Mouse (Mus musculus): Measurements from ENCODE around the gene Atxn2. TPM values are rescaled to one million over a fixed set of nuclear protein-coding genes. Genes with fewer than 3 reads are reported as not detected.

Atxn2 gene
- total and polyA plus RNA-seq, 2 experiments from 2014 or later = 102 to 103 TPM

DNA sequence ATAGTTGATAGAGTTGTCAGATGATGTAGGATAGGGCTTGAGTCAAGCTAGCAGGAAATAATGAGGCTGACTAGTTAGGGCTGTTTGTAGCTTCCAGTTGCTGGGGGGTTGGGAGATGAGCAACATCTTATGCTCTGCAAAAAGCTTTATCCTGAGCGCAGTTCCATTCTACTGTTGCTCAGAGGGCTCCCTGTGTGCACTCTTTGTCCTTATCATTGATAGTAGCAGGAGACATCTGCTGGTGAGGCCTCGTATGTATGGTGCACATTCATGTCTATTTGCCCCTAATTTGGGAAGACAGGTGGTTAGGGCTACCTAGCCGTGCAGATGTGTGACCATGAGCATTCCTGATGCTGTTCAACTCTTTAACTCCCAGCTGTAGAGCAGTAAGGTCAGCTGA is 60.5 kb downstream of the Atxn2 start:
- no peak for ATAC-seq (ENCODE audit: low FRiP score)
- no peak overlapping the region for H3K9ac ChIP-seq (replicated peaks; ENCODE audit: low read length, poor library complexity, severe bottlenecking)
- no peak overlapping the region for H3K4me2 ChIP-seq (ENCODE audit: low read depth, low read length, poor library complexity, severe bottlenecking)
- no peaks in the 10 kb centered on the region for H3K9me3 ChIP-seq (ENCODE audit: low read length)
- no peak for TF ChIP-seq CTCF (IDR thresholded peaks at IDR 0.05)
- no peak overlapping the region for H3K27ac ChIP-seq (ENCODE audit: low read depth, low read length)
- no peaks in the 10 kb centered on the region for H3K27me3 ChIP-seq (ENCODE audit: insufficient read depth, low read length)
- H3K36me3 ChIP-seq (ENCODE audit: insufficient read depth, low read length) = peaks cover 15% of the 10 kb centered on the region; the same call in 1 of the 2 replicates
- no peak for DNase-seq (ENCODE audit: low spot score)
- no peaks in the 10 kb centered on the region for H3K4me1 ChIP-seq (ENCODE audit: insufficient read depth, low read length)
- 87% methylated on average over 3 of the region's 3 CpGs for WGBS
- no peak overlapping the region for H3K4me3 ChIP-seq (ENCODE audit: low read depth, low read length)

DNA sequence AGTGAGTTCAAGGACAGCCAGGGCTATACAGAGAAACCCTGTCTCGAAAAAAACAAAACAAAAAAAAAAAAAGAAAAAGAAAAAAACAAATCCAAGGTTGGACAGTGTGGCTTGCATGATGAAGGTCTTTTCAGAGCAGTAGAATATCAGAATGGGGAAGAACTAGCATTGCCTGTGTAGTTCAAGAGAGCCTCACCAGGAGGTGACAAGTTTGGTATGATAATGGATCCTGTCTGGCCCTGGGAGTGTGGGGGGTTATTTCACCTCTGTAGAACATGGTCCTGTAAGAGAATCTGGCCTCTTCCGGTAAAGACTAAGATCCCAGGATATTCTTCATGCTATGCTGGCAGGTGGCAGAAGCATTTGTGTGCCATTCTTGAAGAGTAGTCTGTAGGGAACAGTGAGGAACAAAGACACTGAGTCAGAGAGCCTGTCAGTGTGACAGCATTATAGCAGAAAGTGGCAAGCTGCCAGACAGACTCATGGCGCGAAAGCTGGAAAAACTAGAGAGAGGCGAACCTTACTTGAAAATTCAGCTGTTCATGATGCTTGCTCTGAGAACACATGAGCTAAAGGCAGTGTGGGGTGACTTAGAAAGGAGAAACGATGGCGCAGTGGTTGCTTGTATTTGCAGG is 67.5 kb downstream of the Atxn2 start:
- no peaks in the 10 kb centered on the region for H3K27me3 ChIP-seq (ENCODE audit: insufficient read depth, low read length)
- no peaks in the 10 kb centered on the region for H3K9me3 ChIP-seq (ENCODE audit: low read length)
- DNase-seq (ENCODE audit: low spot score) = peak; percentile 50
- H3K4me1 ChIP-seq (ENCODE audit: insufficient read depth, low read length) = no peaks in the 10 kb centered on the region
- H3K9ac ChIP-seq (replicated peaks; ENCODE audit: low read length, poor library complexity, severe bottlenecking) = no peak overlapping the region
- peaks cover 16% of the 10 kb centered on the region for H3K36me3 ChIP-seq (ENCODE audit: insufficient read depth, low read length)
- no peak for ATAC-seq (ENCODE audit: low FRiP score)
- H3K4me2 ChIP-seq (ENCODE audit: low read depth, low read length, poor library complexity, severe bottlenecking) = no peak overlapping the region
- H3K27ac ChIP-seq (ENCODE audit: low read depth, low read length) = no peak overlapping the region
- TF ChIP-seq CTCF (IDR thresholded peaks at IDR 0.05) = no peak
- 35% methylated on average over 7 of the region's 7 CpGs for WGBS
- H3K4me3 ChIP-seq (ENCODE audit: low read depth, low read length) = no peak overlapping the region

DNA sequence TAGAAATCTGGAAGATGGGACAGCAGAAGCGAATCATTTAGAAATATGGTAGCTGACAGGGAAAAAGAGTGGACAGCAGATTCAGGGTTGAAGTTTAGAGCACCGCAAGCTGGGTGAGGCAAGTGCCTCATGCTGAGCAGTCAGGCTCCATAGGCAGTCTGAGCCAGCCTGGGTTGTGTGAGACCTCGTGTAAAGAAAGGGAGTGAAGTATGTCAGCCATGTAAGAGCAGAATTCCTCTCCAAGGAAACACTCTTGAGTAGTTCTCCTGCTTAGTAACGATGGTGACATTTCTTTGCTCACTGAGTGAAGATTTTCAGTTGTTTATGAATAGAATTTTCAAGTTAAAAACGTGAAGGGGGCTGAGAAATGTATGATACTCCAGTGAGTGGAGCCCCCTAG is 69.0 kb downstream of the Atxn2 start:
- Histone ChIP-seq H3K27ac (ENCODE audit: low read depth, low read length) (no peak overlapping the region), H3K4me3 (ENCODE audit: low read depth, low read length) (no peak overlapping the region), H3K27me3 (ENCODE audit: insufficient read depth, low read length) (no peaks in the 10 kb centered on the region), H3K9ac (replicated peaks; ENCODE audit: low read length, poor library complexity, severe bottlenecking) (no peak overlapping the region), H3K4me2 (ENCODE audit: low read depth, low read length, poor library complexity, severe bottlenecking) (no peak overlapping the region), H3K36me3 (ENCODE audit: insufficient read depth, low read length) (peaks cover 12% of the 10 kb centered on the region), H3K4me1 (ENCODE audit: insufficient read depth, low read length) (no peaks in the 10 kb centered on the region), H3K9me3 (ENCODE audit: low read length) (no peaks in the 10 kb centered on the region)
- no peak for ATAC-seq (ENCODE audit: low FRiP score)
- DNase-seq (ENCODE audit: low spot score) = no peak
- 73% methylated on average over 5 of the region's 5 CpGs for WGBS
- TF ChIP-seq CTCF (IDR thresholded peaks at IDR 0.05) = no peak

DNA sequence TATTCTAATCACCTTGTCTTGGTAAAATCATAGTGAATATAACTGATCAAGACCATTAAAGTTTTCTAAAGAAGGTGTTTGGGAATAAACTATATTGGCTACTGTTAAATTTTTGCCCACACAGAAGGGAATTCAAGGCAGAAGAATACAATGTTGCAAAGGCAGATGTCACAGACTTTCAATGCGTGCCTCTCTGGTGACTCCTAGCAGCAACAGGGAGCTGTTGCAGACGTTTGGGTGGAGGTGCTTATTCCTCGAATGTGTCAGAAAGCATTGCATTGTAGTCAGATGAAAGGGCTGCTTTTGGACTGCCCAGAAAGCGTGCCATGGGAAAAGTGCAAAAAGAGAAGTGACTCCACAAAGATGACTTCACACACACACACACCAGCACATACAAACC is 71.3 kb downstream of the Atxn2 start:
- no peak for ATAC-seq (ENCODE audit: low FRiP score)
- Histone ChIP-seq H3K4me2 (ENCODE audit: low read depth, low read length, poor library complexity, severe bottlenecking) (no peak overlapping the region), H3K9ac (replicated peaks; ENCODE audit: low read length, poor library complexity, severe bottlenecking) (no peak overlapping the region), H3K9me3 (ENCODE audit: low read length) (no peaks in the 10 kb centered on the region), H3K36me3 (ENCODE audit: insufficient read depth, low read length) (peaks cover 20% of the 10 kb centered on the region), H3K4me1 (ENCODE audit: insufficient read depth, low read length) (no peaks in the 10 kb centered on the region), H3K27ac (ENCODE audit: low read depth, low read length) (no peak overlapping the region), H3K4me3 (ENCODE audit: low read depth, low read length) (no peak overlapping the region), H3K27me3 (ENCODE audit: insufficient read depth, low read length) (no peaks in the 10 kb centered on the region)
- peak; percentile 53 for DNase-seq (ENCODE audit: low spot score)
- 33% methylated on average over 4 of the region's 4 CpGs for WGBS
- TF ChIP-seq CTCF (IDR thresholded peaks at IDR 0.05) = peak; percentile 56

DNA sequence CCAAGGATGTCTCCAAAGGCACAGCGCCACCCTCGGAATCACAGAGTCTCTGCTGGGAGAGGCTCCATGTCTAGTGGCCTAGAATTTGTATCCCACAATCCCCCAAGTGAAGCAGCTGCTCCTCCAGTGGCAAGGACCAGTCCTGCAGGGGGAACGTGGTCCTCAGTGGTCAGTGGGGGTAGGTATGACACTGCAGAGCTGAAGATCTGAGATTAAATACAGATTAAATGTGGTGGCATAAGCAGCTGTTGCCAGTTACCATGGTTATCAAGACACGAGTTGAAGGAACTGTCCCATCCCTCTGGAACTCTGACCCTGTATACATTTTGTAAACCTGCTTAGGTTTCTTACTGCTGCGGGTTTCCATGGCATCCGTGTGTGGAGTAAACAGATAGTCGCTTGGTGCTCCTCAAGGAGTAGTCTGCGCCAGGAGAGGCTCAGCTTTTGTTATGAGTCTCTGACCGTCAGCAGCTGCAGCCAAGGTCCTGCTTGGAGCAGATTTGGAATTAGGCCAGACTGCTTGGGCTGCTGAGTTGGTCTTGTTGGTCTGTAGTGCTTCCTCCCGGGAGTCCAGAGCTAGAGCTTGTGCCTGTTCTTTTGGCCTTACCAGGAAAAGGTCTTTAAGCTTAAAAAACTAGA is 72.8 kb downstream of the Atxn2 start:
- no peak for ATAC-seq (ENCODE audit: low FRiP score)

DNA sequence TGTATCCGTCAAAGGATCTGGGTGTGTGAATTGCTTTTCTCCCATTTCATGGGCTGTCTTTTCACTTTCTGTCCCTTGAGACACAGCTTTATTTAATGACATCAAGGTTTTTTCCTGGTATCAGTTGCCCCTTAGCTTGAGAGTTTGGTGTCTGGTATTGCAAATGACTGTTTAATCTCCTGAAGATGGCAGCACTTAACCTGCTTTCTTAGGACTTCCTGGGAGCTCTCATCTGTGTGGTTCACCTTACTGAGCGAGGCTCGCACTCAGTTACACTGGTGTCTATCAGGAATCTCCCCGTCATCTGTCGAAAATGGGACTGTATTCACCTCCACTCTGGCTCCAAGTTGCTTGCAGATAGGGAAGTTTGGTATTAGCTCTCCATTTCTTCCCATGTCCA is 79.9 kb downstream of the Atxn2 start:
- H3K9ac ChIP-seq (replicated peaks; ENCODE audit: low read length, poor library complexity, severe bottlenecking) = no peak overlapping the region
- no peaks in the 10 kb centered on the region for H3K27me3 ChIP-seq (ENCODE audit: insufficient read depth, low read length)
- H3K4me2 ChIP-seq (ENCODE audit: low read depth, low read length, poor library complexity, severe bottlenecking) = no peak overlapping the region
- no peaks in the 10 kb centered on the region for H3K4me1 ChIP-seq (ENCODE audit: insufficient read depth, low read length)
- ATAC-seq (ENCODE audit: low FRiP score) = no peak
- peak; percentile 13 for DNase-seq (ENCODE audit: low spot score)
- H3K9me3 ChIP-seq (ENCODE audit: low read length) = no peaks in the 10 kb centered on the region
- no peak overlapping the region for H3K27ac ChIP-seq (ENCODE audit: low read depth, low read length)
- WGBS = 81% methylated on average over 5 of the region's 5 CpGs
- peaks cover 42% of the 10 kb centered on the region for H3K36me3 ChIP-seq (ENCODE audit: insufficient read depth, low read length)
- H3K4me3 ChIP-seq (ENCODE audit: low read depth, low read length) = no peak overlapping the region
- peak; percentile 51 for TF ChIP-seq CTCF (IDR thresholded peaks at IDR 0.05)

More for the DNA sequence above, 72.8 kb downstream of the Atxn2 start:
- no peak overlapping the region for H3K9ac ChIP-seq (replicated peaks; ENCODE audit: low read length, poor library complexity, severe bottlenecking)
- H3K9me3 ChIP-seq (ENCODE audit: low read length) = no peaks in the 10 kb centered on the region
- H3K36me3 ChIP-seq (ENCODE audit: insufficient read depth, low read length) = peaks cover 17% of the 10 kb centered on the region
- H3K4me2 ChIP-seq (ENCODE audit: low read depth, low read length, poor library complexity, severe bottlenecking) = no peak overlapping the region
- 55% methylated on average over 10 of the region's 10 CpGs for WGBS
- H3K27me3 ChIP-seq (ENCODE audit: insufficient read depth, low read length) = no peaks in the 10 kb centered on the region
- H3K4me1 ChIP-seq (ENCODE audit: insufficient read depth, low read length) = no peaks in the 10 kb centered on the region
- TF ChIP-seq CTCF (IDR thresholded peaks at IDR 0.05) = peak; percentile 49
- 0 out of 2 replicates have a peak overlapping the region, but pooled peaks have one; percentile 8 for H3K27ac ChIP-seq (ENCODE audit: low read depth, low read length)
- DNase-seq (ENCODE audit: low spot score) = peak; percentile 84
- no peak overlapping the region for H3K4me3 ChIP-seq (ENCODE audit: low read depth, low read length)

Data from midbrain, postnatal 0 days (tissue).